Mouse (Mus musculus) cerebellum, postnatal 25 days (tissue): ENCODE data around the gene Actrt2.

Experiments used
- DNase-seq, 2 experiments: peaks; one replicate each; pipeline ENCODE4 v3.0.0; 2021; ENCODE audit warnings: mixed read lengths in 2 of 2

Actrt2 gene

DNA sequence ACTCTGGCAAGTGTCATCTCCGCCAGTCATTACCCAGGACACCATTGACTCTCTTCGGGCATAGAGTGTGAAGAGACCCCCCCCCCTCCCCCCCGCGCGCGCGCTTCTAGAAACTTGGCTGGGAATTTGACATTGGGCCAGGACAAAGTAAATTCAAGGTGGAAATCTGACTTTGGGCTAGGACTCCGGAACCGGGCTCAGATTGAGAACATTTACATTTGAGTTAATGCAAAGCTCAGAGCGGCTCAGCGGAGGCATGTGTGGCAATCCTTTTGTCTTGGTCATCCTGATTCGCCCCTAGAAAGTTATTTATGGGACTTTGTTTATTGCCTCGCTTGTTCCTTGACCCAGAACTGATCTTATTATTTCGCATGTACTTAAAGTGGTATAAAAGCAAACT, 14.6 kb upstream of the Actrt2 start:
- no peak for DNase-seq

DNA sequence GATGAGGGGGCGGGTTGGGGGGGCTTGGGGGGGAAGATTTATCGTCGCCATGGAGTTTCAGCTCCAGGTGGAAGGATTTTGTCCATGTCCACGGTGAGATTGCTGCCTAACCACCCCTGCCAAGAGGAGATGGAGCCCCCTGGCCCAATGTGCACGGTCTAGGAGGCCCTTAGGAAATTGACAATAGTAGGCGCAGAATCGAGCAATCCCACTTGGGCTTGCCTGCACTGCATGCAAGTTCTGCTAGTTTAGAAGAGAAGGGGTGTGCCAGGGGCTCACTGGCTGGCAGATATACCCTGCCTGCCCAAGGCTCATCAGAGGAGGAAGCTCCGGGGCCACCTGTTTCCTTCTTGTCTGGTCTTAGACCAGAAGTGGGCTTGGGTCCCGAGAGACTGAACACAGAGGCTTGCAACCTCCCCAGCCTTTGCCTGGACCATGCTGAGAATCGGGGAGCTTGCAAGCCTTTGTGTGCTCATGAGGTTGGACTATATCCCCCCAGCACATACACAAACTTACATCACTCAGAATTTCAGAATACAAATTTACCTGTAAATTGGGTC, 7.9 kb upstream of the Actrt2 start:
- DNase-seq, result no peak

DNA sequence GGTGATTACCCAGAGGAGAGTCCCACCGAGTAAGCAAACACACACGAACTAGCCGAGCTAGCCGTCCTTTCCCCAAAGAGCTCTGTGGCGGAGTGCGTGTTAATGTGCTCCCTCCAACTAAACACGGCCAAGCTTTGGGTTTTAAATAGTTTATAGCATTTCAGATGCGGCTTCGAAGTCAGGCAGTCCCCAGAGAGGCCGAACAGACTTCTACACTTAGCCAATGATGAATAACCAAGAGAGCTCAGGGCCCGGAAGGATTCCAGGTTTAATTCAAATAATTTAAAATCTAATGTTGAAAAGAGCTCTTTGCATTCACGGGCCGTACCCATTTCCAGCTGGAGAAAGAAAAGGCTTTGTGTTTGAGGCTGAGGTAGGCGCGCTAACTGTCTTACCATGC, 7.3 kb upstream of the Actrt2 start:
- DNase-seq, result no peak

DNA sequence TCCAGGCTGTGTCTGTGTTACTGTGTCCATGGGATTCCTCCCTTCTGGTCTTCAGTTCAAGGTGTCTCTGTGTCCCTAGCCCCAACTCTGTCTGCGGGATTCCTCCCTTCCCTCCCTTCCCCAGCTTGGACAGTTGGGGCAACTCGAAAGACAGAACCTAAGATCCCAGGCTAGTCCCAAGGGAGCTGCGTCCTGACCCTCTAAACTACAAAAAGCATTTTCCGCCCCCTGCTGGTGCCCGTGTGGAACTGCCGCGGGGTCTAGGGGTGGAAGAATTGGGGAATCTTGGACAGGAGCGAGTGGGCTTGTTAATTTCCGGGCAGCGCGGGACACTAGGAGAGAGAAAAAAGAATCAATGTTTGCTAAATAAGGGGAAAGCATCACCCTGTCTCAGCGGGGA, 6.9 kb upstream of the Actrt2 start:
- DNase-seq, result peak; percentile 35 to 60

DNA sequence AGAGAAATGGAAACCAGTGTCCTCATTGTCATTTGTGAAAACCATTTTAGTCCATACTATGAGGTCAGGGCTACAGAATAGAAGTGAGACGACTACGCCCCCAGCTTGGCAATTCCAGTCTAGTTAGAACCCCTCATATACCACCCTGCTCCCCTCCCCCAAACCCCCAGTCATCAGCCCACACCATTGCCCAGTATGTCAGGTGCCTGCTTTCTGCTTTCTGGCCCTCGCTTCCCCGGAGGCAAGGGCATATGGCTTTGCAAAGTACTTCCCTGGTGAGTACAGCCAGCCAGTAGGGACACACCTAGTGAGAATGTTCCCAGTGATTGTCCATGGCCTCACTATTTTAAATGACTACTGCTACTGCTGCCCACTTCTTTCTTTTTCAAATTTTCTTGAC, 6.3 kb upstream of the Actrt2 start:
- no peak for DNase-seq

DNA sequence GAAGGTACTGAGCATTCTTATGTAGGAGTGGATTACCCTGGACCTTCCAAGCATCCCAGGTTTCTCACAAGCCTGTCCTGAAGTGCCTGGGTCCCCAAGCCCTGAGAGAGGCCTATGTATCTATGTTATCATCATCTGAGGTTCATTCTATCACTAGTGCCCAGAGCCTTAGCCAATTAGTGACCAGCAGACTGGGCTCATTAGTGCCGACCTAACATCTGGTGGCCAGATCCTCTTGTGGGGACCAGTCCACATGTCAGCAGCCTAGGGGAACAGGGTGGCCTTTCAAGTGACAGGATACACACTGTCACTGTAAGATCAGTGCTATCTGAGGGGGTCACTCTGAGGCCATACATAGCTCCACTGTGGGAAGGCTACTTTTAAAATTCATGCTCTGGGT, 4.4 kb upstream of the Actrt2 start:
- DNase-seq, result no peak

DNA sequence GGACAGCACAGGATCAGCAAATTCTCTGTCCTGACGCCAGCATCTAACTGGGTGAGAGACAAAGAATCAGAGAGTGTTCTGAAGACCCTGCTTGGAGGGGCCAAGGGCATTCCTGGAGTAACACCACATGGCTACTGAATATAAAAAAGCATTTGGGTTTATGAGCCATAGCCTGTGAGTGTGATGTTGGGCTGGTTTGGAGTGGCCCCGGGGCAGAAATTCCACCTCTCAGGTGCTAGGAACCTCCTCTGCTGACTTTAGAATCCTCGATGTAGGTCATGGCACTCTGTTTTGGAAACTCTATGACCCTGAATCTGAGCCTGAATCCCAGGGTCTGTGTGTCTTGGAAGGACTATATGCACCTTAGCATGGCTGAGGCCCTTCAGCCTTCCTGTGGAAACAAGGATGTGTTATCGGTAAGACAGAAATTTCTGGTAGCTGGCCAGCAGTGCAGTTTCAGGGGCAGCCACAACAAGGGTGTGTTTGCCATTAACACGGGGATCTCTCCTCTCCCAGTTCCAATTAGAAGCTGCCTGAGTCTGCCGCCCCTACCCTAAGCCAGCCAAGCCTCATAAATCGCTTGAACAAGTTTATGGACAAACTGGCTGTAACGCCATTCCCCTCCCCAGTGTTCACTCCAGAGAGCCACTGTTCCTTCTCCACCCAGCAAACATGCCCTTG, 3.7 kb upstream of the Actrt2 start:
- DNase-seq, result no peak

DNA sequence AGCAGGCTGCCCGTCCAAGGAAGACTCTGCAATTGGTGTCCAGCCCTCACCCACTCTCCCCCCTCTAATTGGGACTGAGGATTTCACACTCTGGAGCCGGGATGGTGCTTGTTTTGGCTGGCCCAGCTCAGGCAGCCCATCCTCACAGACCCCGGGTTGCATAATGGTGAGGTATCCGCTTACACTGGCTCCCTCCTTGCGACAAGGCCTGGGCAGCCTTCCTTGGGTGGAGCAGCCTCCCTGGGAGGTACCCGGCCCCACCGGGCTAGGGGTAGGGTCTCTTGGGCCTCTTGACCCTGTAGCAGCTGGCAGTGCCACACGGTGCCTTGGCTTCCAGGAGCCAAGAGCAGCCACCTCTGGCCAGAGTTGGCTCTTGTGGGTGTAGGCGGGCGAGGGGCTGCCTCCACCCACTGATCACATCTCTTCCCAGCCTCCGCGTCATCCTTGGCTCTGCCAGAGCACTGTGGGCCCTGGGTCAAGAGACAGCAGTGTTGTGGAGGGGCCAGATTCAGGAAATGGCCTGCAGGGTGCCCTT, 4.9 kb downstream of the Actrt2 start:
- no peak for DNase-seq

DNA sequence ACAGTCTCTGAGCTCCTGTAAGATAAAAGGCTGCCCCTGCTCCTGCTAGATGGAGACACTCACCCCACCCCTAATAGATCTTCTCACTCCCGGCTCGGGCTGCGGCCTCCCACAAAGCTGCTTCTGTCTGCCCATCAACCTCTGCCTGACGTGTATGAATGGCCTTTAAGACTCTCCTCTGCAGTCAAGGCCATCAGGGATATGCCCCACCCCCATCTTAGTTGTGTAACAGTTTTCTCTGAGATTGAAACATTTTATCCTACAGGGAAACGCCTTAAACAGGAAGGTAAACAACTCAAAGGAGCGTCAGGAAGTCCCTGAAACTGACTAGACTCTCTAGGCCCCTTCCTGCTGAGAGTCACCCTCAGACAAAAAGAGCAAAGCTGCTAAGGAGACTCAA, 6.4 kb downstream of the Actrt2 start:
- DNase-seq, result no peak

DNA sequence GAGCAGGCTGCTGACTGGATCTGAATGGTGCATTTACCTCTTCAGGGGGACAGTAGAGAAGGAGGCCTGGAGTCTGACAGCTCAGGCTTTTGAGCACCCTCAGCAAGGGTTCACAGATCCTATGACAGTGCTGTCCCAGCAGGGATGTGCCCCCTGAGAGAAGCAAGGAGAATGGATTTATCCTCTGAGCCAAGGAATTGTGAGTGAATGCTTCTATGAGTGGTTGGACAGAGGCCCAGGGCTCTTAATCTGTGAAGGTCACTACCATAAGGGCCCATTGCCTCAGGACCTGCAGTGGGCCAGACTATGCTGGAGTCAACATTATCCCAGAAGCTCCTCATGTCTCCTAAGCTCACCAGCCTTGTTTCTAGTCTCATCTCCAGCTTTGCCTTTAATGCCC, 7.6 kb downstream of the Actrt2 start:
- no peak for DNase-seq

DNA sequence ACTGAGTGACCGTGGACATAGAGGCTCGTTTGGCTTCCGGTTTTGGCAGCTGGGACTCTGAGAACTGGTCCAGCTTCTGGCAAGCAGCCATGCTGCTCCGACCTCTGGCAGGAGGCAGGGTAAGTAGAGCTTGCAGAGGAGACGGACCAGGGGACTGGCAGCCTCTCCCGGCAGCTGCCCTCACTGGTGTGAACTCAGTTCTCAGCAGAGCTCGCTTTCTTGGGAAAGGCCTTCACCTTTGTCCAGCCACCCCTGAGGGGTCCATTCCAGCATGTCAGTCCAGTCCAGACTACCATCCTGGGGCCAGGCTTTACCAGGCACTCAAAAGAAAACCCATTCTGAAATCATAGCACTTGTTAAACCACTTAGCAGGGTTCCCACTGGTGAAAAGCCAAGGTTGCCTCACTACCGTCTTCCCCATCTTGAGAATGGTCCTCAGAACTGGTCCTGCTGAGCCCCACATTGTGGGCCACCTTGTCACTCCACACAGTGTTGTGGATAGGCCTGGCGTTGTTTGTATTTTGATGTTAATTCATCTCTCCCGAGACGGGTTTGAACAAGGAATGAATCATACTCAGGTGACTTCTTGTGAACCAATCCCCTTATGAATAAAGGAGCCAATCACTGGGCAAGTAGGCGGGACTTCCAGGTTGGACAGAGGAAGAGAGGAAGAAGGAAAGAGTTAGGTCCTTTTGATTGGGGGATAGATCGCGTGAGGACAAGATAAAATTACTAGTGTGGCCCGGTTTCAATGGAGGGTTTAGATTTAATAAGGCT, 12.3 kb downstream of the Actrt2 start:
- DNase-seq, result no peak

DNA sequence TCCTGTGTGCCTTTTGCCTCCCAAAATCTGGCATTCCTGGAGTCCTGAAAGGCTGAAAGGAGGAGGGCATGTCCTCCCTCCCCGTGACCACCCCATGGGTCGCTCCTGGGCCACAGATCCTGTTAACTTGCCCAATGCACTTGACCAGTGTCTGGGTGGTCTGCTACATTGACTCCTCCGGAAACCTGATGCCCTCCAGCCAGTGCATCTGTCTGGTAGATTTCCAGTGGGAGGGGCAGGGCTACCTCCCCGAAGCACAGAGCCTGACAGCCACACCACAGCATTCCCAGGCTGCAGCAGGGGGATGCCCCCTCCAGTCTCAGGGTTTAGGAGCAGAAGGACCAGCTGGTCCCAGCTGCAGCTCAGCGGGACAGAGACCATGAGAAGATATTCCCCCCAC, 15.2 kb downstream of the Actrt2 start:
- DNase-seq, result no peak

DNA sequence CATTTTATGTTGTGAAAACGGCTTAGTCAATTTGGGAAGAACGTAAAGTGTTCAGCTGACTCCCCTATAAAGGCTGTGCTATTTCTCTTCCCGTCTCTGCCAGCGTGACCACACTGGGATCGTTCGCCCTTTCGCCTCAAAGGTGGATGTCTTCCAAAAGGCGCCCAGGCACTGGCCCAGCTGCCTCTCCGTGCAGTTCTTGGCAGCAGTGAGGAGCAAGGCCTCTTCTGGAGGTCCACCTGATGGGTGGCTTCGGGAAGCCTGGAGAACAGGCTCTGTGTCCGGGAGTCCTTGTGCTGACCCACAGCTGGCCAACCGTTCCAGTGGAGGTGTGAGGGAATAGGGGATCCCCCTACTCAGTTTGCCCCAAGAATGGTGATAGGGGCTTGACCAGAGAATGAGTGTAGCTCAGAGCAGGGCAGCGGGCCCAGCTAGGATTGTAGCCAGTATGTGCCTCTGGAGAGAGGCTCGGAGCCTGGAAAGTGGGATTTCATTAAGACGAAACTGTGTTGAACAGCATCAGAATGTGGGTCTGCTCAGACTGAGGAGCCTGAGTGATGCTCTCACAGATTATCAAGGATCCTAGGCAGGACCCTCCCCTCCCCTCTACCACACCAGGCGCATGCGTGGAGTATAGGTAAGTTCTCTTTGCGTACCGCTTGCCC, 18.5 kb downstream of the Actrt2 start:
- peak in 1 of 2 experiments; percentile 21 for DNase-seq

DNA sequence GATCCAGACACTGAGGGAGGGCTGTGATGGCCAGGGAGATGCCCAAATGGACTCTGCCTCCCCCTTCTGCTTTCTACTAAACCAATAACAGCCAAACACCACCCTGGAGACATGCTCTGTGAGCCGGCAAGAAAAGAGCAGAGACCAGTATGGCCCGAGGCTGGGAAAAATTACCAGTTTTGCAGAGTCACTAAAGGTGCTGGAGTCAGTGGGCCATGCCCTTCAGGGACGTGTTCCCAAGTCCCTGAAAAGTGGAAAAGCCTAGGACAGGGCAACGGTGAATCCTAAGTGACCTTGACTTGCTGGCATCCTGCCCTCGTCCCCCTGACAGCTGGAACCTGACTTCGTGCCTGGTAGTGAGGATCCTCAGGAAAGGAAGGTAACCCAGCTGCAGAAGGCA, 25.2 kb downstream of the Actrt2 start:
- DNase-seq, result no peak

DNA sequence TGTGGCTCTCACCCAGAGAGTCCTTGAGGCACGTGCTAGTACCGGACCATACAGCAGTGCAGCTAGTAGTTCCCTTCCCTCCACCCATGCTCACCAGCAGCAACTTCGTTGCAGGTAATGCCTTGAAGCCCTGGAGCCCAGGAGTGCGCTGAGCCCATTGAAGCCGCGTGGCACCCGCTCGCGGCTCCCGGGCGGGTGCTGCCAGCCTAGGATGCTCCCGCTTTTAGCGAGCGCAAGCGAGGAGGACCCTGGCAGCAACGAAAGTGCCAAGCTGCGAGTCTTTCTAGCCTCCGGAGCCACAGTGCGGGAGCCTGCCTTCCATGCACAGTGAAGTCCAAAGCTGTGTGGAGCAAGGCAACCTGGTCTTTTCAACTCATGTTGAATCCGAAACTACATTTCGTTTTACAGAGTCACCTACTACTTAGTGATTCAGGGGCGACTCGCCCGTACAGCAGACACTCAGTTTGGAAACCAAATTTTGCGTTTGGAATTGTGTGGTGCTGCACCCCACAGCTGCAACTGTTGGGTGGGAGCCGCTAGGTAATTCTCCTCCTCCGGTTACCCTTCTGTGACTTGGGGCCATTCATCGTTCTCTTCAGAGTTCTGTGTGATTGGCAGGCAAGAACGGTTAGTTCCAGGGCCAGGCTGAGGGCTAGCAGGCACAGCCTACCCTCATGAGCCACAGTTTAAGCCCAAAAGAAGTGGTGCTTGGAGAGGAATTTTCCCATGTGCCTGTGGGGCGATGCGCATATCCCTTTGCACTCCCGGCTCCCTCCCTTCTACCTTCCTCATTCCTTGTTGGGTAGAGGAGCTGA, 26.2 kb downstream of the Actrt2 start:
- DNase-seq, result no peak

DNA sequence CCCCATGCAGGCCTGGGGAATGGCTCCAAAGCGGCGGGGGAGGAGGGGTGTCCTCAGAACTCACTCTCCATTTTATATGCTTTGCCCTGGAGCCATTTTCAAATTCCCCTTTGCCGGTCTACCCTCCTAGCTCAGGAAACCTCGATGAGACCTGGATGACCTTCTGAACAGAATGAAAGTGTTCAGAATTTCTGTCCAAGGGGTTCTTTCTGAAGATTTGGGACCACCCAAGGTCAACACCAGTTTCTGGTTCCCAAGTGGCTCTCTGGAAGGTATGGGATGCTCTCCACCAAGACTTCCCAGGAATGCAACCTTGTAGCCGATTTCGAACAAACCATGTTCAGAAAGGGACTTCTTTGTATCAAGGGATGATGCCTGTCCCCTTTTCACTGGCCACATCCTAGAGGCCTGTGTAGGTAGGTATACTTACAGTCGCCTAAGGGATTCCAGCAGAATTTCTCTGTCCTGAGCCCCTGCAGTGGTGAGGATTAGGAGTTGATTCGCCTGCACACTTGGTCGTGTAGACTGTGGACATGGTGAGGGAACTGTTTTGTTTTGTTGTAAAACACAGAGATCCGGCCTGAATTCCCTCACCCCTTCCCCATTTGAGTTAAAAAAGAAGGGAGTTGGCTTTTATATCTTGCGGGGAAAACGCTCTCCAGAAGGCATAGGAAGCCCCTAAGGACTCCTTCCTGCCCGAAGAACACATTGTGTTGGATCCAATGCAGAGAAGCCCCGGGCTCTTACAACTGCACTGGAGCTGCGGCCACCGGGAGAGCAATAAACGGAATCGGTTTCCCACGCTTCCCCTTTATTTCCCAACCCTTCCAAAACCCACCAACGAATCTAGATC, 27.0 kb downstream of the Actrt2 start:
- no peak for DNase-seq

DNA sequence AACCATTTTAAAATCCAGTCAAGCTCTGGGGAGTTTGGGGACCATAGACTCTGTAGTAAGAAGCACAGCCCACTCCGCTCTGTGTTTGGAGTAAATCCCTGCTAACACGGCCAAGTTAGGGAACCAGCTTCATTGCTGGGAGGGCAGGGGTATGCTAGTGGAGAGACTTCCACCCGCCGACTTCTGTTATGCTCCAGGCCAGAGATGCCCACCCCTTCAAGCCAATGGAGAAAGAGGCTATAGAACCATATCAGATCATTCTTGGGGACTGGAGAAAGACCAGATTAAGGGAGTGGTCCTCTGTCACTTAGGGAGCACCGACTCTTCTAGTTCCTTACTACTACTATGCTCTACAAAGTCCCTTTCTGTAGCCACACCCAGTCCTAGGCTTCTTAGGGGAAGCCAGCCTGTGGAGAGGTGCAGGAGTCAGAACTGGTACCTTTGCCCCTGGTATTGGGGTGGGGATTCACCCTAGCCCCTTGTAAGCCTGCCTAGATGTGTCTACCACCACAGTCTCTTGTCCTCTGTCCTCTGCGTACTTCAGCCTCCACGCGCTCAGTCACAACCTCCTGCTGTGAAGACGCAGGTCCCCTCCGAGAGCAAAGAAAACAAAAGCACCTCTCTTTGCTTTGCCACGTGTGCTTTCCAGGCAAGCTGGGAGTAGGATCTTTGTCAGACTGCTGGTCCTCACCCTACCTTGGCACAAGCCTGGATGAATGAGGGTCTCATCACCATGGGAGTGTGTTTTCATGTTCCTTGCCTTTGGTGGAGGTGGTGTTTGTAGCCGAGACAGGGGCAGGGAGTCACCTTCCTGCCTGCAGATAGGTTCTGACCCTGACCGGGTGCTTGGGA, 27.9 kb downstream of the Actrt2 start:
- no peak for DNase-seq

DNA sequence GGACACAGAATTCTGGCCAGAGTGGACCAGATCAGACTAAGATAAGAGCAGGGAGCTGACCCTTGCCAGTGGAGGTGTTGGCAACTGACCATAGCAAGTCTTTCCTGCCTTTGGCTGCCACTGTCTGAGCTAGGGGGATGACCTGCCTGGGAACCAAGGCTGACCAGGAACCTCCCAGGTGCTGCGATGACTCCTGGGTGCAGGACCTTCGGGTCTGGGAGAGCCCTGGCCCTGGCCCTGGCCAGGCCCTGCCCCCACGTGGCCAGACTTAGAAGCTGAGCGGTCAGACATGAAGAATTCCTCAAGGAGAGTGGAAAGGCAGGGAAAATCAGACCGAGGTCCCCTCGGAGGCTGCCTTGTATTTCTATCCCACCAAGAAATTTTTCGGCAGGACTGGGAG, 28.5 kb downstream of the Actrt2 start:
- no peak for DNase-seq

DNA sequence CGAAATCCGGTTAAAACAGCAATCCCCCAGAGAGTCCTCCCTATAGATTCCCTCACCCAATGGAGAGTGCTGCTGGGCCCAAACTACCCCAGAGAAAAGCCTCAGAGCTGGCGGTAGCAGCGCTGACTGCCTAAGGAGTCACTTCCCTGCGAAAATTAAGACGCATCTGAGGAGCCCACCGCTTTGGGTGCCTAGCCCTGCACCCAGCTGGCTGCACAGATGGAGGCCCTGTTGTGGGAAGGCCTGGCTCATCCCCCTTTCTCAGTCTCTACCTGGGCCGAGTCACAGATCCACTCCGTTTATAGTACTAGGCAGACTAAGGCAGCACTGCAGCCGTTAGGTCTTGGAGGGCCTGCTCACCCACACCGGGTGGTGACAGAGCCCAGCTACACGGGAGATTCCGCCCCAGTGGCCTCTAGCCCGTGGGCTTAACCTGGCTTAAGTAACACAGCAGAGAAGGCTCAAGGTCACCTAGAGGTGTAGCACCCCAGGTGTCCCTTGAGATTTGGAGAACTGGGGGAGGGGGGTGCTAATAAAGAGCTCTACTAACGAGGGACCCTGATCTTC, 29.3 kb downstream of the Actrt2 start:
- DNase-seq, result no peak
